Mouse (Mus musculus) intestine, embryonic 16.5 days (tissue): ENCODE measurements at regions not wholly inside any gene's neighbourhood (a gene's known extent, or its start where the extent isn't known, plus 50 kb on each side); places are given as distances from the start of the nearest gene placed in this dataset.

Source experiments
- ATAC-seq: fragments of 200-750 bp; cut with Nextera tagmentation; 2 replicates; pipeline ENCODE4 v1.8.0; 2017; ENCODE audit warnings: moderate TSS enrichment, moderate library complexity
- H3K27ac ChIP-seq: fragments of 300-500 bp; sonication (generic); 2 replicates; pipeline ENCODE4 v1.5.1; 2014; ENCODE audit warnings: mild to moderate bottlenecking, low read length
- H3K27me3 ChIP-seq: fragments of 300-500 bp; sonication (generic); replicated peaks from 2 replicates; pipeline ENCODE4 v1.6.1; 2014; ENCODE audit warnings: low read length, control low read depth, mixed read lengths; ENCODE audit not compliant: control insufficient read depth, insufficient read depth
- H3K36me3 ChIP-seq: fragments of 300-500 bp; sonication (generic); 2 replicates; pipeline ENCODE4 v1.6.1; 2014; ENCODE audit warnings: low read length, control low read depth; ENCODE audit not compliant: control insufficient read depth, insufficient read depth
- H3K4me1 ChIP-seq: fragments of 300-500 bp; sonication (generic); 2 replicates; pipeline ENCODE4 v1.6.1; 2014; ENCODE audit warnings: low read length, control low read depth, mixed read lengths; ENCODE audit not compliant: control insufficient read depth, insufficient read depth
- H3K4me2 ChIP-seq: fragments of 300-500 bp; sonication (generic); 2 replicates; pipeline ENCODE4 v1.6.1; 2014; ENCODE audit warnings: low read depth, low read length, control low read depth
- H3K4me3 ChIP-seq: fragments of 300-500 bp; sonication (generic); 2 replicates; pipeline ENCODE4 v1.5.1; 2014; ENCODE audit warnings: mild to moderate bottlenecking, low read length
- H3K9ac ChIP-seq: fragments of 300-500 bp; sonication (generic); 2 replicates; pipeline ENCODE4 v1.6.1; 2014; ENCODE audit warnings: low read depth, low read length
- H3K9me3 ChIP-seq: fragments of 300-500 bp; sonication (generic); 2 replicates; pipeline ENCODE4 v1.6.1; 2016; ENCODE audit warnings: low read length, control low read depth; ENCODE audit not compliant: control insufficient read depth
- WGBS: fragments of 180-500 bp; shearing (Covaris S2); extraction: QIAGEN DNeasy Blood & Tissue Kit; methylation state at CpG from one replicate; pipeline ENCODE4 v1.1.7; 2014; 5-methylcytosine and 5-hydroxymethylcytosine counted together

DNA sequence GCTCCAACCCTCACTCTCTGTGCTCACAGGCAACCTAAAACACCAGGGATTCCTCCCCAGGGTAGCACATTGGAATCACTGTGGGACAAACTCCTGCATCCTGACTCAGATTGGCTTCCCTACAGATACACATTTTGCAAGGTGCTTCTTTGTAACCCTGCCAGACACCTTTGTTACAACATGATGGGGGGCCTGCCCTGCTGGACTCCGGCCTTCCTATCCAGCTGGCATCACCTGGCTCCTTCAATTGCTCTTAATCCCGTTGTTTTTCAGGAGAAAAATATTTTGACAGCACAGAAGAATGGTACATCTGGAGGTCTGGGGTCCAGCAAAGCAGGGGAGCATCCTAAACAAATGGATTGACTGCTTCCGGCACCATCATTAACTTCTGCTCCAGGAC is 242.8 kb downstream of the Snx10 start:
- Histone ChIP-seq H3K4me2 (no peak overlapping the region), H3K4me3 (no peak overlapping the region), H3K9me3 (no peaks in the 10 kb centered on the region), H3K4me1 (peaks cover 5% of the 10 kb centered on the region), H3K36me3 (no peaks in the 10 kb centered on the region), H3K27ac (no peak overlapping the region), H3K27me3 (no peaks in the 10 kb centered on the region; the same call in 1 of the 2 replicates), H3K9ac (no peak overlapping the region)
- ATAC-seq = no peak
- WGBS = 33% methylated on average over 3 of the region's 3 CpGs

DNA sequence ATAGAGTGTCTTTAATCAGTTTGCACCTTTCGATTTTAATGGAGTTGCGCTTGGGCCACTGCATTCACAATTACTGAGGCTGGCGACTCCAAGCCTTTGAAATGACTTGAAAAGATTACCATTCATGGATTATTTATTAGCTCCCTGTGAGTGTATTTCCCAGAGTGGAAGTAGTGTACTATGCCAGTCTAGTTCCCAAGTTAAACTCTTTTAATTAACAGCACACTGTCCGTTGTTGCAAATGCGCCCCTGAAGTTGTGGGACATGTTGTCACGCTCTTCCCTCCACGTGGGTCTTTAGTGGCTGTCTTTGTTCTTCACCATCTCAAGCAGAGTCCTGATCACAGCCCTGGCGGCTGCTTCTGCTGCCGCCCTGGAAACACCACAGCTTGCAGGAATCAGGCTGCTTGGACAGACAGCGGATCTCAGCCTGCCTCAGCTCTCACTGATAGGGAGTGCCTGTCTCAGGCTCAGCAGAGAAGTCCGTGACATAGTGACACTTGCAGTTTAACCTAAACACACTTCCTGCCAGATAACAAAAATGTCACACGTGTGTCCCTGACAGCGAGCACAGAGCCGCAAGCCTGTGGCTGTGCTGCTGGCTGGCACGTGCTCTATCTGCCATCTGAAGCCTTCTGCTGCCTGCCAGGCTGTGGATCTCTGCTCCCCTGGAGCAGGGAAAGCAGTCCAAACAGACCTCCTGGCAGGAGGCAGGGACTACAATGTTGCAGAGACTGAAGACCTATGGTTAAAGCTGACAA is 244.1 kb downstream of the Snx10 start:
- H3K4me3 ChIP-seq = peak overlapping the region; percentile 8; the same call in 1 of the 2 replicates
- no peaks in the 10 kb centered on the region for H3K36me3 ChIP-seq
- H3K4me2 ChIP-seq = peak overlapping the region; percentile 34
- H3K27me3 ChIP-seq = no peaks in the 10 kb centered on the region; the same call in 1 of the 2 replicates
- H3K9ac ChIP-seq = peak overlapping the region; percentile 47; the same call in 1 of the 2 replicates
- H3K9me3 ChIP-seq = no peaks in the 10 kb centered on the region
- peak; percentile 53 for ATAC-seq
- 16% methylated on average over 15 of the region's 15 CpGs for WGBS
- no peak overlapping the region for H3K27ac ChIP-seq
- peaks cover 5% of the 10 kb centered on the region for H3K4me1 ChIP-seq

DNA sequence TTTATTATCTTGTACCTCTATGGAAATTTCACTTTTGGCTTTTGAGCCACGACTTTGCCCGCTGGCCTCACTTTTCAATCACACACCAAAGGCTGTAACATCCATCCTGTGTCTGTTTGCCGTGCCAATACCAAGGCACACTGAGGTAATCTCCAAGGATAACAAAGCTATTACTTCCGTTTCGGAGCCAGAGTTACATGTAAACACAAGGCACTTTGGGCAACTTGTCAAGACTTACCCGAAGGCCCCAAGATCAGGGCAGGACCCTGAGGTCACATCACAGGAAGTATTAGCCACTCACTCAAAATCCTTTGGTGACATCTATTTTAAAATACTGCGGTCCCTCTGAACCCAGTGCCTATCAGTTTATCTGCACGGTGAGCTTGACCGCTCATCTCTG is 241.3 kb downstream of the Skap2 start:
- ATAC-seq = no peak
- H3K4me1 ChIP-seq = peaks cover 5% of the 10 kb centered on the region
- H3K4me2 ChIP-seq = no peak overlapping the region
- no peak overlapping the region for H3K4me3 ChIP-seq
- WGBS = 47% methylated on average over 9 of the region's 9 CpGs
- H3K27ac ChIP-seq = no peak overlapping the region
- H3K9ac ChIP-seq = no peak overlapping the region
- H3K9me3 ChIP-seq = no peaks in the 10 kb centered on the region
- no peaks in the 10 kb centered on the region for H3K36me3 ChIP-seq
- H3K27me3 ChIP-seq = no peaks in the 10 kb centered on the region; the same call in 1 of the 2 replicates

DNA sequence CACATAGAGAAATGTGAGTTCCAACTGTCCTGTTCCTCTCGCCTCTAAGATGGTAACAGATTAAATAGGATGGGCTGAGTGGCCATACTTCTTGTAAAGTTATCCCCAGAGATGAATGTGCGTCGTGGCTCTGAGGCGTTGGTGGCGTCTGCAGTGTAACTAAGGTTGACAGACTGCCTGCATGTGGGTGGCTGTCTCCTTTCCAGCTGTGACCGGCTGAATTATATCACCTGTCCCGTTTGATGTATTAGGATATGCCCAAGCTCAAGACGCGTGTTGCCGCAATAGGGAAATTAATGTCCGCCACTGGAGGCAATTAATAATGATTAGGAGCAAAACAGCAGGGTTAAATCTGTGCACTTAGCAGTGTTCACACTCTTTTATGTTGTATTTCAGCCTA is 240.9 kb downstream of the Skap2 start:
- Histone ChIP-seq H3K4me3 (no peak overlapping the region), H3K9ac (no peak overlapping the region), H3K4me2 (no peak overlapping the region), H3K36me3 (no peaks in the 10 kb centered on the region), H3K27me3 (no peaks in the 10 kb centered on the region; the same call in 1 of the 2 replicates), H3K4me1 (peaks cover 5% of the 10 kb centered on the region), H3K9me3 (no peaks in the 10 kb centered on the region), H3K27ac (no peak overlapping the region)
- ATAC-seq = no peak
- 42% methylated on average over 11 of the region's 11 CpGs for WGBS

DNA sequence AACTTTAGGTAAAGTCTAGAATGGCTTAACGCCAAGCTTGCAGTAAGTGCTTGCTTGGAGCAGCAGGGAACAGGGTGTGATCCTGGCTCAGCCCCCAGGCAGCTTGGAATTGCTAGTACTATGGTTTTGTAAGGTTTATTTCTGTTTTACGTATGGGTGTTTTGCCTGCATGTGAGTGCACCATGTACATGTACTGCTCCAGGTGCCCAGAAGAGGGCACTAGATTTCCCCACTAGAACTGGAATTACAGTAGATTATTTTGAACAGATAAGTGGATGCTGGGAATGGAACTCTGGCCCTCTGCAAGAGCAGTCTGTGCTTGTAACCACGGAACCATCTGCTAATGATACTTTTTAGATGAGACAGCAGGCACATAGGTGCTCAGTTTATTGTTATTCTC is 237.6 kb downstream of the Skap2 start:
- Histone ChIP-seq H3K27ac (no peak overlapping the region), H3K9me3 (no peaks in the 10 kb centered on the region), H3K4me1 (no peaks in the 10 kb centered on the region), H3K27me3 (no peaks in the 10 kb centered on the region), H3K9ac (no peak overlapping the region), H3K4me2 (no peak overlapping the region), H3K4me3 (no peak overlapping the region), H3K36me3 (no peaks in the 10 kb centered on the region)
- WGBS = 77% methylated on average over 3 of the region's 3 CpGs
- ATAC-seq = no peak

DNA sequence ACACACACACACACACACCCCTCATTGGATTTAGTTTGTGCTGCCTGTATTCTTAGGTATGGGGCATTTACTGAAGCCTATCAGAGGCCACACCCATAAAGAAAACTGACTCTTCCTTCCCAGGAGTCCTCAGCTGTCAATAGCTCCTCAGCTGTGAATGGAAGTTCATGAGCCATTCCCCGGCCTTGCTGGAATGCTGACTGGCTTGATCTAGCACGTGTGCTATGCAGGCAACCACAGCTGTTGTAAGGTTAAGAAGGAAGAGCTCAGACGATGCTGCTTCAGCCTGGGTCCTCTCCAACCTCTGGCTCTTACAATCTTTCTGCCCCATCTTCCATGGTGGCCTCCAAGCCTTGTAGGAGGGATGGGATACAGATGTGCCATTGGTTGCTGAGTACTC is 226.7 kb downstream of the Skap2 start:
- ATAC-seq = no peak
- Histone ChIP-seq H3K9ac (no peak overlapping the region), H3K4me2 (no peak overlapping the region), H3K4me1 (no peaks in the 10 kb centered on the region), H3K27ac (no peak overlapping the region), H3K36me3 (no peaks in the 10 kb centered on the region), H3K4me3 (no peak overlapping the region), H3K27me3 (no peaks in the 10 kb centered on the region), H3K9me3 (no peaks in the 10 kb centered on the region)
- 46% methylated on average over 3 of the region's 3 CpGs for WGBS

DNA sequence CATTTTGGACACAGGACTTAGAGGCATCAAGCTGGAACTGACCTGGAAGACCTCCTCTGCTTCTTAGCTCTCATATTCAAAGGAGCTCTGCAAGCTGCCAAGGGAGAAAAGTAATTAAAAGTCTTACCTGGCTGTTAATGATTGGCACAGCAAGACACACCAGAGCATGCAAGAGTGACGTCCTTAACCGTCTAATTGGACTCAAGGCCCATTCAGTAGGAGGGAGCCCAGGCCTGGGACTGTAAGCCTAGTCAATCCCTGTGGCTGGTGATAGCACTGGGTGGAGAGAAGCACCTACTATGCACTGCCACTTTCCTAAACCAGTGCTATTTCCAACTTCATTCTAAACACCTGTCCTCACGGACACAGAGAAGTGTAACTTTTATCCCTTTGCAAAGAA is 225.5 kb downstream of the Skap2 start:
- H3K4me3 ChIP-seq = no peak overlapping the region
- ATAC-seq = no peak
- H3K27ac ChIP-seq = no peak overlapping the region
- 83% methylated on average over 3 of the region's 3 CpGs for WGBS
- H3K9me3 ChIP-seq = no peaks in the 10 kb centered on the region
- H3K4me1 ChIP-seq = no peaks in the 10 kb centered on the region
- H3K27me3 ChIP-seq = no peaks in the 10 kb centered on the region
- H3K4me2 ChIP-seq = no peak overlapping the region
- no peak overlapping the region for H3K9ac ChIP-seq
- no peaks in the 10 kb centered on the region for H3K36me3 ChIP-seq

DNA sequence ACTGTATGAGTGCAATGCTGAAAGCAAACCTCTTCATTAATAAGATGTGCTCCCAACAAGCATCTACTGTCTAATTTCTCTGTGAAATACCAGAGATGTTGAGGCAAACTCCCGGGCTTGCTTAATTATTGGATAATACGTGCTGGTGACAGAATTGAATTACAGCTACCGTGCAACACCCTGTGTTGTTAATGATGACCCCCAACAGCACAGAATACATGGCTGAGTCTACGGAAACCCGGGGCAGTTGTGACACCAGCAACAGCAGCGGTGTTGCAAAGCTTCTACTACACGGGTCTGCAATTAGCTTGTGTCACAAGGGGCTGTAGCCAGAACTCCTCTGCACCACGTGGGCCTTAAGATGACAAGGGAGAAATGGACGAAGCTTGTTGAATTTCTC is 224.2 kb downstream of the Skap2 start:
- Histone ChIP-seq H3K9me3 (no peaks in the 10 kb centered on the region), H3K4me1 (no peaks in the 10 kb centered on the region), H3K4me3 (no peak overlapping the region), H3K4me2 (no peak overlapping the region), H3K36me3 (no peaks in the 10 kb centered on the region), H3K27me3 (no peaks in the 10 kb centered on the region), H3K27ac (no peak overlapping the region), H3K9ac (no peak overlapping the region)
- no peak for ATAC-seq
- WGBS = 90% methylated on average over 9 of the region's 9 CpGs

DNA sequence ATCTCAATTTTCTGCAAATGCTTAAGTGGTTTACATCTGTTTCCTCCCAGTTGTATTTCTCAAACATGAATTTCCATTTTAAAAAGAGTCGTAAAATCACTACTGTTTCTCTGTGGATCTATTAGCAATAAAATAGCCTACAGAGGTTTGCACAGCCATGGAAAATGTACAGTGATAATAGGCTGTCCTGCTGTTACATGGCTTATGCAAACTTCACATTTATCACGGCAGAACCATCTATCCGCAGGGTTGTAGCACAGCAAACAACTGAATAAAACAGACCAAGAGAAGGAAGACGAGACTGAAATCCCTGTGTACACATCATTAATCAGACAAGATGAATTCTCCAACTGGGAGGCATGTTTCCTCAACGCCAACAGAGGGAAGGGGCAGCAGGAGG is 222.1 kb downstream of the Skap2 start:
- Histone ChIP-seq H3K4me3 (no peak overlapping the region), H3K27me3 (no peaks in the 10 kb centered on the region), H3K4me2 (no peak overlapping the region), H3K9ac (no peak overlapping the region), H3K4me1 (no peaks in the 10 kb centered on the region), H3K27ac (no peak overlapping the region), H3K9me3 (no peaks in the 10 kb centered on the region), H3K36me3 (no peaks in the 10 kb centered on the region)
- WGBS = 25% methylated on average over 5 of the region's 5 CpGs
- ATAC-seq = no peak

DNA sequence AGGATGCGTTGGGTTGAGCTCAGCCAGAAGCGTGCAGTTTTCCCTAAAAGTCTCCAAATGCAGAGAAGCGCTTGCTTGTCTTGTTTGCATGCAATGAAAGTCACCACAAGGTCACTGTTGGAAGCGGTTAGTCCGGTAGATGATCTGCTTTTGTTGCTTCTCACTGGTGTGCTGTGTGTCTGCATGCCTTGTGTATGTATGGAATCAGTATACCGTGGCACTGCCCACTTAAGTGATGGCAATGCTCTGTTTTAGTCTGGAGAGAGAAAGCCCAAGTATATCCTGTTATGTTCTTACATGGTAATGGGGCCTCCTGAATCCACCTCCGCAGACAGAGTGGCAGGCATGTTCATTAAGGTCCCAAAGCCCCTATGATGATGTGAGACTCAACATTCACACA is 221.7 kb downstream of the Skap2 start:
- Histone ChIP-seq H3K4me3 (no peak overlapping the region), H3K9ac (no peak overlapping the region), H3K36me3 (no peaks in the 10 kb centered on the region), H3K4me1 (no peaks in the 10 kb centered on the region), H3K27ac (no peak overlapping the region), H3K27me3 (no peaks in the 10 kb centered on the region), H3K9me3 (no peaks in the 10 kb centered on the region), H3K4me2 (no peak overlapping the region)
- 62% methylated on average over 7 of the region's 7 CpGs for WGBS
- ATAC-seq = no peak
